Mouse (Mus musculus) kidney, embryonic 16.5 days (tissue): Measurements from ENCODE around the gene Rhobtb3. TPM values are rescaled to one million over a fixed set of nuclear protein-coding genes. Genes with fewer than 3 reads are reported as not detected.

ENCODE experiments used
- ATAC-seq: fragments of 200-750 bp; cut with Nextera tagmentation; 2 replicates; pipeline ENCODE4 v1.8.0; 2017; ENCODE audit warnings: moderate TSS enrichment; ENCODE audit not compliant: low FRiP score, low TSS enrichment
- H3K27ac ChIP-seq: fragments of 300-500 bp; sonication (generic); 2 replicates; pipeline ENCODE4 v1.5.1; 2014; ENCODE audit warnings: low read length
- H3K27me3 ChIP-seq: fragments of 300-500 bp; sonication (generic); 2 replicates; pipeline ENCODE4 v1.6.1; 2014; ENCODE audit warnings: low read length, control low read depth, mixed read lengths; ENCODE audit not compliant: insufficient read depth
- H3K36me3 ChIP-seq: fragments of 300-500 bp; sonication (generic); 2 replicates; pipeline ENCODE4 v1.6.1; 2014; ENCODE audit warnings: low read length, control low read depth, mixed read lengths; ENCODE audit not compliant: insufficient read depth
- H3K4me1 ChIP-seq: fragments of 300-500 bp; sonication (generic); 2 replicates; pipeline ENCODE4 v1.6.1; 2014; ENCODE audit warnings: low read length, control low read depth, mixed read lengths; ENCODE audit not compliant: insufficient read depth
- H3K4me2 ChIP-seq: fragments of 300-500 bp; sonication (generic); replicated peaks from 2 replicates; pipeline ENCODE4 v1.6.1; 2014; ENCODE audit warnings: low read depth, low read length
- H3K4me3 ChIP-seq: fragments of 300-500 bp; sonication (generic); 2 replicates; pipeline ENCODE4 v1.5.1; 2014; ENCODE audit warnings: mild to moderate bottlenecking, low read length
- H3K9ac ChIP-seq: fragments of 300-500 bp; sonication (generic); replicated peaks from 2 replicates; pipeline ENCODE4 v1.6.1; 2014; ENCODE audit warnings: low read length
- H3K9me3 ChIP-seq: fragments of 300-500 bp; sonication (generic); 2 replicates; pipeline ENCODE4 v1.6.1; 2016; ENCODE audit warnings: low read length, control low read depth
- WGBS: fragments of 180-500 bp; shearing (Covaris S2); extraction: QIAGEN DNeasy Blood & Tissue Kit; methylation state at CpG from one replicate; pipeline ENCODE4 v1.1.7; 2014; 5-methylcytosine and 5-hydroxymethylcytosine counted together
- polyA plus RNA-seq: library from polyadenylated mRNA; unstranded; fragments of >200 nt; fragmentation: Nextera tagmentation; extraction: Ambion mirVana; gene quantifications from 2 replicates; pipeline ENCODE4 v1.2.1, GENCODE M21; 2015

Rhobtb3 gene
- polyA plus RNA-seq, 1 experiment from 2014 or later, result 31.2 TPM

GRCm38 (mm10) chr13:75841950-75842349 is 101.8 kb downstream of the Rhobtb3 start:
- no peak overlapping the region for H3K4me3 ChIP-seq
- H3K27me3 ChIP-seq, result no peaks in the 10 kb centered on the region
- no peaks in the 10 kb centered on the region for H3K36me3 ChIP-seq
- H3K4me1 ChIP-seq, result peaks cover 25% of the 10 kb centered on the region
- no peaks in the 10 kb centered on the region for H3K9me3 ChIP-seq
- no peak overlapping the region for H3K9ac ChIP-seq
- no peak overlapping the region for H3K27ac ChIP-seq
- ATAC-seq, result no peak
- H3K4me2 ChIP-seq, result peak overlapping the region; percentile 69; the same call in 1 of the 2 replicates
- WGBS, result 80% methylated on average over 3 of the region's 3 CpGs

GRCm38 (mm10) chr13:75840752-75841285 is 102.9 kb downstream of the Rhobtb3 start:
- no peak for ATAC-seq
- Histone ChIP-seq H3K9me3 (no peaks in the 10 kb centered on the region), H3K36me3 (no peaks in the 10 kb centered on the region), H3K4me1 (peaks cover 25% of the 10 kb centered on the region), H3K27me3 (no peaks in the 10 kb centered on the region), H3K4me2 (peak overlapping the region; percentile 69), H3K4me3 (peak overlapping the region; percentile 53), H3K27ac (peak overlapping the region; percentile 77), H3K9ac (peak overlapping the region; percentile 65)
- 58% methylated on average over 6 of the region's 6 CpGs for WGBS

- H3K27me3 ChIP-seq, result no peaks in the 10 kb centered on the region
- no peaks in the 10 kb centered on the region for H3K36me3 ChIP-seq
- no peaks in the 10 kb centered on the region for H3K9me3 ChIP-seq
- under 1% methylated on average over 12 of the region's 12 CpGs for WGBS
- peak within 1 kb of the TSS; percentile 65 for H3K9ac ChIP-seq
- peaks cover 25% of the 10 kb centered on the region for H3K4me1 ChIP-seq
- peak within 1 kb of the TSS; percentile 69 for H3K4me2 ChIP-seq
- ATAC-seq, result peak; percentile 94
- H3K4me3 ChIP-seq, result peak within 1 kb of the TSS; percentile 53
- peak within 1 kb of the TSS; percentile 77 for H3K27ac ChIP-seq
These were observed 103.8 kb downstream of the Rhobtb3 start, which contains the start of gene Glrx for GRCm38 (mm10) chr13:75839719-75840481. Glrx (plus strand) TSS chr13:75839868.

- Histone ChIP-seq H3K4me3 (no peak overlapping the region), H3K9me3 (no peaks in the 10 kb centered on the region), H3K27me3 (no peaks in the 10 kb centered on the region), H3K27ac (no peak overlapping the region), H3K9ac (no peak overlapping the region), H3K36me3 (no peaks in the 10 kb centered on the region), H3K4me2 (no peak overlapping the region), H3K4me1 (peaks cover 25% of the 10 kb centered on the region)
- WGBS, result 93% methylated on average over 4 of the region's 4 CpGs
- no peak for ATAC-seq
These were observed 105.2 kb downstream of the Rhobtb3 start for GRCm38 (mm10) chr13:75838506-75838905.

- Histone ChIP-seq H3K36me3 (no peaks in the 10 kb centered on the region), H3K27me3 (no peaks in the 10 kb centered on the region), H3K9me3 (no peaks in the 10 kb centered on the region), H3K4me2 (no peak overlapping the region), H3K4me1 (peaks cover 7% of the 10 kb centered on the region; the same call in 1 of the 2 replicates), H3K4me3 (no peak overlapping the region), H3K27ac (no peak overlapping the region), H3K9ac (no peak overlapping the region)
- no peak for ATAC-seq
- WGBS, result 63% methylated on average over 2 of the region's 2 CpGs
These were observed 108.3 kb downstream of the Rhobtb3 start for GRCm38 (mm10) chr13:75835461-75835860.

GRCm38 (mm10) chr13:75833499-75833898 is 110.2 kb downstream of the Rhobtb3 start:
- Histone ChIP-seq H3K27me3 (no peaks in the 10 kb centered on the region), H3K4me2 (no peak overlapping the region), H3K9me3 (no peaks in the 10 kb centered on the region), H3K27ac (no peak overlapping the region), H3K9ac (no peak overlapping the region), H3K36me3 (no peaks in the 10 kb centered on the region), H3K4me3 (no peak overlapping the region), H3K4me1 (no peaks in the 10 kb centered on the region)
- no peak for ATAC-seq

- H3K4me1 ChIP-seq, result no peaks in the 10 kb centered on the region
- no peaks in the 10 kb centered on the region for H3K36me3 ChIP-seq
- ATAC-seq, result no peak
- no peak overlapping the region for H3K4me3 ChIP-seq
- no peak overlapping the region for H3K27ac ChIP-seq
- H3K9me3 ChIP-seq, result no peaks in the 10 kb centered on the region
- H3K9ac ChIP-seq, result no peak overlapping the region
- H3K27me3 ChIP-seq, result no peaks in the 10 kb centered on the region
- no peak overlapping the region for H3K4me2 ChIP-seq
These were observed 111.0 kb downstream of the Rhobtb3 start for GRCm38 (mm10) chr13:75832697-75833096.

GRCm38 (mm10) chr13:75831710-75832109 is 112.0 kb downstream of the Rhobtb3 start:
- Histone ChIP-seq H3K27me3 (no peaks in the 10 kb centered on the region), H3K9me3 (no peaks in the 10 kb centered on the region), H3K9ac (no peak overlapping the region), H3K4me1 (no peaks in the 10 kb centered on the region), H3K4me3 (no peak overlapping the region), H3K4me2 (no peak overlapping the region), H3K27ac (no peak overlapping the region), H3K36me3 (no peaks in the 10 kb centered on the region)
- no peak for ATAC-seq
- WGBS, result 82% methylated on average over 6 of the region's 6 CpGs

- 97% methylated on average over 1 of the region's 1 CpGs for WGBS
- no peak overlapping the region for H3K4me3 ChIP-seq
- H3K36me3 ChIP-seq, result no peaks in the 10 kb centered on the region
- H3K27me3 ChIP-seq, result no peaks in the 10 kb centered on the region
- no peak overlapping the region for H3K27ac ChIP-seq
- ATAC-seq, result no peak
- no peaks in the 10 kb centered on the region for H3K4me1 ChIP-seq
- H3K9ac ChIP-seq, result no peak overlapping the region
- H3K4me2 ChIP-seq, result no peak overlapping the region
- no peaks in the 10 kb centered on the region for H3K9me3 ChIP-seq
These were observed 113.0 kb downstream of the Rhobtb3 start for GRCm38 (mm10) chr13:75830708-75831107.

GRCm38 (mm10) chr13:75825388-75825787 is 118.3 kb downstream of the Rhobtb3 start:
- ATAC-seq, result no peak
- Histone ChIP-seq H3K4me1 (no peaks in the 10 kb centered on the region), H3K27ac (no peak overlapping the region), H3K9me3 (no peaks in the 10 kb centered on the region), H3K4me2 (no peak overlapping the region), H3K4me3 (no peak overlapping the region), H3K27me3 (no peaks in the 10 kb centered on the region), H3K36me3 (no peaks in the 10 kb centered on the region), H3K9ac (no peak overlapping the region)
- WGBS, result 94% methylated on average over 1 of the region's 1 CpGs
